Mouse (Mus musculus) NIH3T3 (cell line): ENCODE results near the gene Spg11.
A peak's percentile ranks its signal among the peaks of the same experiment; 100 is the strongest.

ENCODE experiments used
- DNase-seq: peaks from one replicate; pipeline ENCODE4 v3.0.0-alpha.2; 2012; ENCODE audit warnings: low read depth

The Spg11 gene

GRCm38 (mm10) chr2:122117961-122118958, at the start of gene Spg11:
Gene Spg11 (minus strand): TSS chr2:122118386.
- DNase-seq = peak; percentile 98

DNA sequence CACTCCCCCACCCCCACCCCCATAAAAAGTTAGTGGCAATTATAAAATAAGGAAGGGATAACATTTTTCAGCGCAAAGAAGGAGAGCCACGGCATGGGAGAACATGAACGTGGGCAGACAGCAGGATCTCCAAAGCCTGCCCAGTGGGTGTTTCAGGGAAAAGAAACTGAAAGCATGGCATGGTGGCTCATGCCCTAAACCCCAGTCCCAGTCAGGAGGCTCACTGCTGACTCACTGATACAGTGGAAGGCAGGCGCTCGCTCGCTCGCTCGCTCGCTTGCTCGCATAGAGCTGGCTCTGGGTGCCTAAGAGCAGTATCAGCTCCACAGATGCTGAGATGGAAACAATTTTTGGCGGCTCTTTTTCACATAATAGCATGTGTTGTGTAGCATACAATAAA, 46.1 kb upstream of the Spg11 start:
- peak; percentile 84 for DNase-seq

DNA sequence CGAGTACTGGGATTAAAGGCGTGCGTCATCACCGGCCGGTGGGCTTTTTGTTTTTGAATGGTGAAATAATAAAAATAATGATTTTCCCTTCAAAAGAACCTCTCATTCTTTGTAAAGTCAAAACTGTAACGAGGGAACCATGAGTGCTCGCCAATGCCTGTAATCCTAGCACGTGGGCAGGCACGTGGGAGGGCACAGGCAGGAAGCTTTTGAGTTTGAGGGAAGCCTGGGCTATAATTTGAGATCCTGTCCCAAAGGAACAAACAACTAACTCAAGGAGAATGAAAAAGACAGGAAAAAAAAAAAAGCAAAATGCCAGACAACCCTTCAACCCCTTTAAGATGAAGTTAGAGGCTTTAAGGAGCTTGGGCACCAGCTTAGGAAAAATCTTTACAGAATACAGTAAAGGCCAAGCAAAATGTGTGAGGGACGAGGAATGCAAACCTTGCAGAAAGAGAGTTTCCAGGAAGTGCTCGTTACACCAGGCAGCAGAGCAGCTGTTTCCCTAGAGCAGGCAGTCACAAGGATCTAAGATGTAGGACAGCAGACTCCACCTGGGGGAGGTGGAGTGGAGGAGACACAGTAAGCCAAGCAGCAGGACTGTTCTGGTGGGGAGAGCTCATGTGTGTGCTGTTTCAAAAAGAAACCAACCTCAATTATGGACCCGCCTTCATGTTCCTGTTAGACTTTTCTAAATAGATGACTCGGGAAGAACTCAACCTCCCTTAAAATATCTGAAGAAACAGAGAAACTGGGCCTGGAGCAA, 45.4 kb upstream of the Spg11 start:
- peak; percentile 60 for DNase-seq

DNA sequence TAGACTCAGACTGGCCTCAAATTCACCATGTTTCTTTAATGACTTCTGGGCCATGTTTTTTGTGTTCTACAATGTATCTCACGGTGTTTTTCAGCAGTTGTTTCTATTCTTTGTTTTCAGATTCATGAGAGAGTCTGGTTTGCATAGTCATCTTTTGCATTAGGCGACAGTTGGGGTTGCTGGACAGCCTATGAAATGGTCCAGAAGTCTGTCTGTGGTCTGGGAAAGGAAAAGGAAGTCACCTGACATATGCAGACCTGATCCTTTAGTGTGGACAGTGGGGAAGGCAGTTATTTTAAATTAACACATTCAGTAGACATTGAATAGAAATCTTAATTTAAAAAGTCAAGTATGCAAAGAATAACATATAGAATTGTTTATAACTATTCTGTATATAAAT, 44.3 kb upstream of the Spg11 start:
- no peak for DNase-seq

- DNase-seq = peak; percentile 86
Observed at GRCm38 (mm10) chr2:122161542-122161941, 43.4 kb upstream of the Spg11 start.

- peak; percentile 97 for DNase-seq
Observed at GRCm38 (mm10) chr2:122160680-122161079, 42.5 kb upstream of the Spg11 start, which contains the start of gene Trim69. Gene Trim69 (plus strand): TSS chr2:122160700.

DNA sequence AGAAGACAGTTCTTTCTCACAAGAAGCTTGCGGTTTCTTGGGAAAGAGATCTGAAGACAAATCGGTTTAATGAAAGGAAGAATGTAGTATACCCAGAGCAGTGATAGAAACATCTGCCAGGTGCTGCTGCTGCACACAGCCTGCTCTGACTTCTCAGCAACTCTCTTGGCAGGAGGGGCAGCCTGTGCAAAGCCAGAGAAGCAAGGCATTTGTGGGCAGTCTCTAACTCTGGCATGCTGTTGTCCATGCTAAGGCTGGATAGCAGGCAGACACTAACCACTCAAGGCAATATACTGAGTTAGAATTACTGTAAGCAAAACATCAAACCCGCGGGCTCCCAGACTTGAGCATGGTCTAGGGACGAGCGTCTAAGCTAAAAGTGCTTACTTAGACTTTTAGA, 41.5 kb upstream of the Spg11 start:
- no peak for DNase-seq

GRCm38 (mm10) chr2:122158362-122158802, 40.2 kb upstream of the Spg11 start:
- DNase-seq = peak; percentile 50

- no peak for DNase-seq
Observed at GRCm38 (mm10) chr2:122157561-122157960, 39.4 kb upstream of the Spg11 start.

- DNase-seq = no peak
Observed at GRCm38 (mm10) chr2:122156051-122156700, 38.0 kb upstream of the Spg11 start.

GRCm38 (mm10) chr2:122155292-122155691, 37.1 kb upstream of the Spg11 start:
- no peak for DNase-seq

GRCm38 (mm10) chr2:122154479-122154878, 36.3 kb upstream of the Spg11 start:
- DNase-seq = no peak

- DNase-seq = no peak
Observed at GRCm38 (mm10) chr2:122153681-122154365, 35.6 kb upstream of the Spg11 start.

GRCm38 (mm10) chr2:122152850-122153249, 34.7 kb upstream of the Spg11 start:
- DNase-seq = no peak

DNA sequence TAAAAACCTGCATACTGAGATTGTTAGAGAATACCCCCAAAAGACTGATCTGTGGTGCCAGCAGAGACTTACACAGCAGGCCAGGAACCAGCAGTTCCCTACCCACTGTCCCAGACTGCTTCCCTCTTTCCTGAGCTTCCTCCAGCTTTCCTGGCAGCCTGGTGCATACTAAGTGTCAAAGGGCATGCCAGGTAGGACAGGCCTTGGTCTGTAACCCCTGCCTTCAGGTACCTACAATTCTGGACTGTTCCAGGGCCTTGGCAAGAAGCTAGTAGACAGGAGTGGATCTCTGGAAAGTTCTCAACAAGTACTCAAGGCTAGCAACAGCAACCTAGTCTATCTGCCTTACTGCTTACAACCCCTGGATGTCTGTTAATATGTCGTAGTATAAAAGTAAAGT, 33.0 kb upstream of the Spg11 start:
- no peak for DNase-seq

GRCm38 (mm10) chr2:122149716-122150115, 31.5 kb upstream of the Spg11 start:
- DNase-seq = no peak

- DNase-seq = no peak
Observed at GRCm38 (mm10) chr2:122149316-122149715, 31.1 kb upstream of the Spg11 start.

DNA sequence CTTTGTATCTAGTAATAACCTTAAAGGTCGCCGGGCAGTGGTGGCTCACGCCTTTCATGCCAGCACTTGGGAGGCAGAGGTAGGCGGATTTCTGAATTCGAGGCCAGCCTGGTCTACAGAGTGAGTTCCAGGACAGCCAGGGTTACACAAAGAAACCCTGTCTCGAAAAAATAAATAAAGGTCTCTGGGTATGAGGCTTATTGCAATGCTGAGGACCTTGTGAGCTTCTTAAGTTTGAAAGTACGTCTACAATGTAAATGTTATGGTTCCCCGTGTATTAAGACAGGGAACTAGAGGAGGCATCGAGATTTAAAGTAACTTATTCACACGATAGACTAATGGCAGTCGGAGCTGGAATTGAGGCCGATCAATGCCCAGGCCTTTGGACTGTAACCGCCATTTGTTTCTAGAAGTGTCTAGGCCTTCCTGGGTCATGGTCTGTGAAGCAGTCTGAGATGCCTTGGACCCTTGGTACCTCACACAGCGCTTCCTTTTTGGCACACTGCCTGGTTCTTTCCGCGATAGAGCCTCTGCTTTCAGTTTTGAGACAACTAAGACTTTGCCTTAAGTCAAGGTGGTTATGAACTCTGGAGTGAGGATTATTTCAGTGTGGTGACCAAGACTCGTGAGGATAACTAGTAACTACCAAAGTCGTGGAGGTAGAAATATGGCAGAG, 30.2 kb upstream of the Spg11 start:
- DNase-seq = peak; percentile 80

GRCm38 (mm10) chr2:122147508-122148241, 29.5 kb upstream of the Spg11 start, which contains the start of gene B2m:
Gene B2m (plus strand): TSS chr2:122147686.
- DNase-seq = peak; percentile 97

GRCm38 (mm10) chr2:122146687-122147086, 28.5 kb upstream of the Spg11 start:
- DNase-seq = no peak
